Mouse (Mus musculus): ENCODE measurements at regions not wholly inside any gene's neighbourhood (a gene's known extent, or its start where the extent isn't known, plus 50 kb on each side); places are given as distances from the start of the nearest gene placed in this dataset.
"Not testable (repeated sequence)": the region's sequence is repeated elsewhere in the genome, so short reads cannot be mapped to it uniquely, and the experiment has no call there.

- not testable (repeated sequence) for TF ChIP-seq POLR2A (IDR thresholded peaks at IDR 0.05; ENCODE audit: insufficient read depth, low read length); CTCF (IDR thresholded peaks at IDR 0.05; ENCODE audit: low read depth, low read length); EP300 (IDR thresholded peaks at IDR 0.05; ENCODE audit: insufficient read depth, low read depth, low read length)
Measured at GRCm38 (mm10) chr10:99340057-99340456, 77.0 kb downstream of the Dusp6 start.

Data from ES-Bruce4 (cell line).